Mouse (Mus musculus): ENCODE results near the gene Nr0b1.

- TF ChIP-seq CHD1 (IDR thresholded peaks at IDR 0.05; ENCODE audit: low read depth, low read length) (no peak), POLR2A (IDR thresholded peaks at IDR 0.05; ENCODE audit: control insufficient read depth in 1 of 2, insufficient read depth in 1 of 2, low read depth in 1 of 2, low read length in 2 of 2, poor library complexity in 1 of 2) (no peak), ZKSCAN1 (IDR thresholded peaks at IDR 0.05; ENCODE audit: low read depth, low read length) (no peak), MYB (IDR thresholded peaks at IDR 0.05; ENCODE audit: low read depth, low read length) (no peak), ZNF384 (IDR thresholded peaks at IDR 0.05; ENCODE audit: low read depth, low read length) (no peak), MEF2A (IDR thresholded peaks at IDR 0.05; ENCODE audit: extremely low read depth, insufficient replicate concordance, low read depth, low read length, poor library complexity, severe bottlenecking) (no peak), MAX (IDR thresholded peaks at IDR 0.05; ENCODE audit: low read length) (no peak), KAT2A (conservative IDR thresholded peaks at IDR 0.05; ENCODE audit: low read depth, low read length) (no peak), CTCF (IDR thresholded peaks at IDR 0.05 in 2 of 3, conservative IDR thresholded peaks at IDR 0.05 in 1 of 3; ENCODE audit: control insufficient read depth in 1 of 3, insufficient read depth in 1 of 3, low read depth in 2 of 3, low read length in 3 of 3, poor library complexity in 1 of 3, severe bottlenecking in 1 of 3) (no peak), RAD21 (IDR thresholded peaks at IDR 0.05; ENCODE audit: low read depth, low read length) (no peak), CHD2 (IDR thresholded peaks at IDR 0.05; ENCODE audit: low read length) (no peak), ZMIZ1 (IDR thresholded peaks at IDR 0.05; ENCODE audit: low read depth, low read length) (no peak), EP300 (IDR thresholded peaks at IDR 0.05; ENCODE audit: low read depth in 1 of 2, low read length in 2 of 2) (no peak)
Observed at GRCm38 (mm10) chrX:86193386-86193785, 1.8 kb downstream of the Nr0b1 start.

All from MEL (cell line).